15 mouse cellular contexts compared by ENCODE assay signal in genomic region chr1:124652251-124652861, GRCm38 (mm10).
DNase-seq lines count a peak whose midpoint lies in the region; ATAC-seq and TF ChIP-seq lines count a peak whose summit lies in the region.
"Had no signal": no experiment of that assay in that cellular context is flagged by ENCODE, and none has a peak within 500 bp of the region (broad histone marks: within the 10 kb centered on the region; RNA-seq: fewer than 3 reads in every experiment).

No protein-coding gene starts in this region.

- no peak overlapping the region for H3K27ac ChIP-seq in forebrain, embryonic 15.5 days (replicated peaks)
- H3K27ac ChIP-seq in midbrain, postnatal 0 days (ENCODE audit: low read depth, low read length): no peak overlapping the region
- no peak overlapping the region for H3K27ac ChIP-seq in heart, embryonic 11.5 days (ENCODE audit: low read depth, low read length)
- H3K27ac ChIP-seq: liver, embryonic 15.5 days had no signal

- H3K36me3 ChIP-seq in forebrain, embryonic 15.5 days: no peaks in the 10 kb centered on the region
- H3K36me3 ChIP-seq in midbrain, postnatal 0 days (ENCODE audit: insufficient read depth, low read length): no peaks in the 10 kb centered on the region
- no peaks in the 10 kb centered on the region for H3K36me3 ChIP-seq in heart, embryonic 11.5 days (ENCODE audit: control insufficient read depth, insufficient read depth, low read length)
- H3K36me3 ChIP-seq: liver, embryonic 15.5 days had no signal

- no peaks in the 10 kb centered on the region for H3K9me3 ChIP-seq in forebrain, embryonic 15.5 days
- no peaks in the 10 kb centered on the region for H3K9me3 ChIP-seq in midbrain, postnatal 0 days (ENCODE audit: low read length)
- no peaks in the 10 kb centered on the region for H3K9me3 ChIP-seq in heart, embryonic 11.5 days (replicated peaks; ENCODE audit: control insufficient read depth, low read length)
- H3K9me3 ChIP-seq: liver, embryonic 15.5 days had no signal

- 0 out of 2 replicates have a peak, but pooled peaks have one; percentile 64 for ATAC-seq in frontal cortex, adult (ENCODE audit: low TSS enrichment)
- ATAC-seq in forebrain, embryonic 15.5 days (replicated peaks): peak; percentile 78
- ATAC-seq in midbrain, postnatal 0 days (ENCODE audit: low FRiP score): peak; percentile 52; the same call in 1 of the 2 replicates
- ATAC-seq in heart, embryonic 11.5 days (replicated peaks; ENCODE audit: insufficient number of reproducible peaks, low FRiP score, low TSS enrichment): no peak

- DNase-seq in frontal cortex, postnatal 36 days (ENCODE audit: low spot score in 2 of 2): no peak
- DNase-seq in Muller cell, postnatal 12 days (ENCODE audit: inconsistent ontology term): peak; percentile 29
- DNase-seq in midbrain, postnatal 0 days (ENCODE audit: low spot score): peak; percentile 78
- no peak for DNase-seq in right cerebral cortex, postnatal 4 days
- DNase-seq in B cell, adult 2 months: no peak
- DNase-seq: adrenal gland, postnatal 14 days; cerebellum, adult 9-11 months; gastrocnemius, postnatal 36 days; kidney, adult 9 months; thymus, adult 2 months had no signal

- no peaks in the 10 kb centered on the region for H3K4me1 ChIP-seq in forebrain, embryonic 15.5 days
- H3K4me1 ChIP-seq in midbrain, postnatal 0 days (ENCODE audit: insufficient read depth, low read length): no peaks in the 10 kb centered on the region
- H3K4me1 ChIP-seq in heart, embryonic 11.5 days (ENCODE audit: control insufficient read depth, insufficient read depth, low read length): no peaks in the 10 kb centered on the region
- H3K4me1 ChIP-seq: liver, embryonic 15.5 days had no signal

- H3K27me3 ChIP-seq in forebrain, embryonic 15.5 days: no peaks in the 10 kb centered on the region
- no peaks in the 10 kb centered on the region for H3K27me3 ChIP-seq in midbrain, postnatal 0 days (ENCODE audit: insufficient read depth, low read length)
- no peaks in the 10 kb centered on the region for H3K27me3 ChIP-seq in heart, embryonic 11.5 days (ENCODE audit: control insufficient read depth, insufficient read depth, low read length)
- H3K27me3 ChIP-seq: CH12.LX; liver, embryonic 15.5 days had no signal

- no peak overlapping the region for H3K9ac ChIP-seq in forebrain, embryonic 15.5 days (replicated peaks)
- no peak overlapping the region for H3K9ac ChIP-seq in midbrain, postnatal 0 days (replicated peaks; ENCODE audit: low read length, poor library complexity, severe bottlenecking)
- H3K9ac ChIP-seq in heart, embryonic 11.5 days (ENCODE audit: low read depth, low read length): no peak overlapping the region
- H3K9ac ChIP-seq: liver, embryonic 15.5 days had no signal

- TF ChIP-seq CTCF in midbrain, postnatal 0 days (IDR thresholded peaks at IDR 0.05): peak; percentile 75

- WGBS in forebrain, embryonic 15.5 days: 57% methylated on average over 3 of the region's 3 CpGs
- WGBS in midbrain, postnatal 0 days: 63% methylated on average over 3 of the region's 3 CpGs
- WGBS in heart, embryonic 11.5 days (ENCODE audit: insufficient replicate concordance): 76% methylated on average over 3 of the region's 3 CpGs

- H3K4me3 ChIP-seq in forebrain, embryonic 15.5 days: no peak overlapping the region
- H3K4me3 ChIP-seq in midbrain, postnatal 0 days (ENCODE audit: low read depth, low read length): no peak overlapping the region
- H3K4me3 ChIP-seq in heart, embryonic 11.5 days (ENCODE audit: low read depth, low read length): no peak overlapping the region
- H3K4me3 ChIP-seq: liver, embryonic 15.5 days had no signal

- H3K4me2 ChIP-seq in forebrain, embryonic 15.5 days (replicated peaks): no peak overlapping the region
- H3K4me2 ChIP-seq in midbrain, postnatal 0 days (ENCODE audit: low read depth, low read length, poor library complexity, severe bottlenecking): no peak overlapping the region
- H3K4me2 ChIP-seq in heart, embryonic 11.5 days: no peak overlapping the region
- H3K4me2 ChIP-seq: liver, embryonic 15.5 days had no signal

Comparison
In these comparisons a context has a peak if more than half of its experiments do, and no peak if none do; other contexts are left out.
1. DNase-seq: peak in Muller cell, postnatal 12 days (single experiment) and midbrain, postnatal 0 days (single experiment); none in frontal cortex, postnatal 36 days (0 of 2), right cerebral cortex, postnatal 4 days (single experiment) and B cell, adult 2 months (0 of 2).